Mouse (Mus musculus) bone marrow macrophage, adult 2 months (primary cell): ENCODE results near the gene Abcf2.

Experiments used
- CTCF ChIP-seq: IDR thresholded peaks from 2 replicates; pipeline ENCODE4 v1.5.1; 2012; ENCODE audit warnings: low read depth, mild to moderate bottlenecking, low read length, moderate library complexity
- POLR2A ChIP-seq: IDR thresholded peaks from 2 replicates; pipeline ENCODE4 v1.6.1; 2012; ENCODE audit warnings: mild to moderate bottlenecking, low read depth, low read length, borderline replicate concordance

DNA sequence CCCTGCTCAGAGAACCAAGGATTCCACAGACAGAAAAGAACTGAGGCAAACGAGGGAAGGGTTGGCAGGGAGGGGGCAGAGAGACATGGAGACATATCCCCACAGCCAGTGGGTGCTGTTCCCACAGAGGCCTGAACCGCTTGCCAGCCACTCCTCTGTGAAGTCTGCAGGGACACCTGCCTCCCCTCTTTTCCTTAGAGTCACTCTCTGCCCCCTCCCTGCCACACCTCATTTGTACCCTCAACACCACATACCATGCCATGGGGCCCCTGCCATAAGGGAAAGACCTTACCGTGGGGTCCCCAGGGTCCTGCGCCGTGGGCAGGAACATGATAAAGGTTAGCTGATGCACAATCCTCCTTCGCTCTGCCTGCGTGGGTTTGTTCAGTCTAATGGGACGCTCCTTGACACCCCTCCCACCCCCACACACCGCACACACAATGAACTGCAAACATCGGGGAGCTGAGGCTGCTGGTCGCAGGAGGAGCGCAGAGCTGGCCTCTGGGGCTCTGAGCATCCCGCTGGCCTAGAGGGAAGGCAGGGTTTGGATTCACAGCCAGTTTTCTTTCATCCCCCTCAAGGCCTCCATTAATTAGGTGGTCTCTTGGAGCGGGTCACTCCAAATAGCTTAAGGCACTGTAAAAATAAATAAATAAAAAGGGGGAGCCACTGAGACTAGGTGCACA lies 28.9 kb upstream of the Abcf2 start:
- TF ChIP-seq CTCF (no peak), POLR2A (no peak)
